Mouse (Mus musculus): ENCODE results near the gene Rerg. TPM values are rescaled to one million over a fixed set of nuclear protein-coding genes. Genes with fewer than 3 reads are reported as not detected.

The Rerg gene
- polyA plus RNA-seq, 1 experiment from 2014 or later = 3.4 TPM

DNA sequence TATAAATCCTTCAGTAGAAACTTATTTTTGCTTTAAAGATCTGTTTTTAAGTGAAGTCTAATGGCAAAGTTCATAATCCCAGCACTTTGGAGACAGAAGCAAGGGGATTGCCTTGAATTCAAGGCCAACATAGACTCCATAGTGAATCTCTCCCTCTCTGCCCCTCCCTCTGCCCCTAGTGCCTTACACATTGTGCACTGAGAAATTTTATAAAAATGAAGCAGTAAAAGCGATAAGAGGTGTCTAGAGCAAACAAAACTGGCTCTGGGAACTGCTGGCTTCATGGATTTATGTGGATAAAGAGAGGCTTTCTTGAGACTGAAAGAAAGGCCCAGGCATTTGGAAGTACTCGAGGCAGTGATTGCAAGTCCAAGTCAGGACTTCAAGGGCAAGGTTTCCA, 145.8 kb downstream of the Rerg start:
- Histone ChIP-seq H3K9ac (no peak overlapping the region), H3K27ac (no peak overlapping the region), H3K27me3 (no peaks in the 10 kb centered on the region), H3K4me2 (no peak overlapping the region), H3K9me3 (replicated peaks) (no peaks in the 10 kb centered on the region), H3K4me3 (no peak overlapping the region), H3K4me1 (no peaks in the 10 kb centered on the region), H3K36me3 (ENCODE audit: poor library complexity, severe bottlenecking) (no peaks in the 10 kb centered on the region)
- ATAC-seq = no peak
- WGBS = 84% methylated on average over 2 of the region's 2 CpGs

DNA sequence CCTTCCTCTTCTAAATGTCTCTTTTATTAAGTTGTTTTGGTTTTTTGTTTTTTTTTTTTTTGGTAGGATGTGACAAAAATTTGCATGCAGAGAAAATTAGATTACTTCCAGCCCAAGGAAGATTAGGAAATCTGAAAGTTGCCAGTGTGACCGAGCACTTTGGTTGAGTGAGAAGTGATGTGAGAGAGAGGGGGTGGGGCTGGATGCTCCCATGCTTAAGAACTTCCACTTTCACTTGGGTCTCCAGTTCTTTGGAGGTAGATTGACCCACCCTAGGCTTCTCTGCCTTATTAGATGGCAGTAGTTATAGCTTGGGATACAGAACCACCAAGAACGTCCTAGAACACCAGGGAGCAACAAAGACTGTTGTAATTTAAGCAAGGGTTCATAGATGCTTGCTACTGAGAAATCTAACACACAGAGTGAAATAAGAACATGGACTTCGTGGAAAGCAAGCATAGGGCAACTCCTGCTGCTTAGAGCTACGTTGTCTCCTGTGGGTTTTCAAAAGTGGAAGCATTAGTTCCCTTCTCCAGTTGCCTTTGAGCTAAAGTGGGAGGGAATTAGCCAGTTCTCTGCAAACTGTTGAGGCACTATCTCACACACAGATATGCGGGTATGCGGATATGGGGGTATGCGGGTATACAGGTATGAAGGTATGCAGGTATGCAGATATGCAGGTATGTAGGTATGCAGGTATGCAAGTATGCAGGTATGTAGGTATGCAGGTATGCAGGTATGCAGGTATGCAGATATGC, 152.9 kb downstream of the Rerg start:
- no peak overlapping the region for H3K4me3 ChIP-seq
- no peak for ATAC-seq
- no peaks in the 10 kb centered on the region for H3K9me3 ChIP-seq (replicated peaks)
- no peaks in the 10 kb centered on the region for H3K36me3 ChIP-seq (ENCODE audit: poor library complexity, severe bottlenecking)
- 91% methylated on average over 7 of the region's 7 CpGs for WGBS
- no peak overlapping the region for H3K9ac ChIP-seq
- no peak overlapping the region for H3K4me2 ChIP-seq
- no peak overlapping the region for H3K27ac ChIP-seq
- no peaks in the 10 kb centered on the region for H3K27me3 ChIP-seq
- no peaks in the 10 kb centered on the region for H3K4me1 ChIP-seq

DNA sequence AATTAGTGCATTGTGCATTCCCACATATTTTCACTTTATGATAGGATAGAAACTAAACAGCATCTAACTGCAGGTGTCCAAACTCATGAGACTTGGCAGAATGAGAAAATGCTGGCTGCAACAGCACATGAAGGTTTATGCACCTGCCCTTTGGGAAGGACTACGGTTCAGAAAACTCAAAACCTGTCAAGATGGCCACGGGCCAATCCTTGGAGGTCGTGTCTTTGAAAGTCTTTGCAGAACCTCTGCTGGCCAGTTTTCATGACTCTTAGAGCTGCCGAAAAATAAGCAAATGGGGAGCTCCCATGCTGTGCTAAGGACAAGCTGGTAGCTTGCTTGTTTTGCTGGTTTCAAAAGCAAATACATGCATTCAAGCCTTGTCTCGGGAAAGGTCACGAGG, 156.0 kb downstream of the Rerg start:
- Histone ChIP-seq H3K9me3 (replicated peaks) (no peaks in the 10 kb centered on the region), H3K4me1 (no peaks in the 10 kb centered on the region), H3K36me3 (ENCODE audit: poor library complexity, severe bottlenecking) (no peaks in the 10 kb centered on the region), H3K9ac (no peak overlapping the region), H3K4me2 (no peak overlapping the region), H3K27ac (no peak overlapping the region), H3K27me3 (no peaks in the 10 kb centered on the region), H3K4me3 (no peak overlapping the region)
- WGBS = 81% methylated on average over 6 of the region's 6 CpGs
- no peak for ATAC-seq

DNA sequence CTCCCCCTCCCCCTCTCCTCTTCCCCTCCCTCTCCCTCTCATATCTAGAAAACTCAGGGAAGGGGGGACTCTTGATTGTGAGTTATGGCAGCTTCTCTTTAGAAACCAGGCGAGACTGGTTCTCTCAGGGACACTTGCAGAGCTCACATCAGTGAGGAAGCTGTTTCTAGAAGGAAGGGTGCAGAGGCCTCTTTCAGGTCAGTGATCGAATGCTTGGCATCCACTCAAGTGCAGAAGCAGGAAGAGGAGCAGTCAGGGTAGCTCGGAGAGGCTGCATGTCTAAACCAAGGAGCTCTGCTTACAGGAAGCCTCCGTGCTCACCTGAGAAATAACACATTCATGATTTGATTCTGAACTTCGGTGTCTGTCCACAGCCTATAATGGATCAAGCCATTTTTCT, 159.1 kb downstream of the Rerg start:
- no peaks in the 10 kb centered on the region for H3K4me1 ChIP-seq
- no peak overlapping the region for H3K4me3 ChIP-seq
- 87% methylated on average over 5 of the region's 5 CpGs for WGBS
- H3K36me3 ChIP-seq (ENCODE audit: poor library complexity, severe bottlenecking) = no peaks in the 10 kb centered on the region
- ATAC-seq = no peak
- H3K27me3 ChIP-seq = no peaks in the 10 kb centered on the region
- no peak overlapping the region for H3K4me2 ChIP-seq
- H3K9ac ChIP-seq = no peak overlapping the region
- H3K9me3 ChIP-seq (replicated peaks) = no peaks in the 10 kb centered on the region
- no peak overlapping the region for H3K27ac ChIP-seq

Other genes with a start within 250 kb of the Rerg start
- 0.22 TPM in 1 of 2 replicates, not detected in the other for gene Erp27, start 248.3 kb downstream of the Rerg start, polyA plus RNA-seq (2015; fragmentation: Nextera tagmentation; extraction: Ambion mirVana)
- 0.03 TPM in 1 of 2 replicates, not detected in the other for gene Pde6h, start 246.7 kb downstream of the Rerg start, polyA plus RNA-seq (2015; fragmentation: Nextera tagmentation; extraction: Ambion mirVana)
- 11.0 and 11.5 TPM in 2 replicates for gene Arhgdib, start 228.6 kb downstream of the Rerg start, polyA plus RNA-seq (2015; fragmentation: Nextera tagmentation; extraction: Ambion mirVana)
- 29.5 and 30.6 TPM in 2 replicates for gene Ptpro, start 81.8 kb upstream of the Rerg start, polyA plus RNA-seq (2015; fragmentation: Nextera tagmentation; extraction: Ambion mirVana)